Mouse (Mus musculus) kidney, adult 2 months (tissue): ENCODE measurements at regions not wholly inside any gene's neighbourhood (a gene's known extent, or its start where the extent isn't known, plus 50 kb on each side); places are given as distances from the start of the nearest gene placed in this dataset.

Source experiments
- CTCF ChIP-seq: fragments of 200-500 bp; conservative IDR thresholded peaks from 2 replicates; pipeline ENCODE4 v1.5.1; 2011; ENCODE audit warnings: low read depth, mild to moderate bottlenecking, control low read depth, low read length, moderate library complexity, mixed read lengths; ENCODE audit not compliant: insufficient read depth, insufficient read length
- POLR2A ChIP-seq: fragments of 200-500 bp; IDR thresholded peaks from one replicate; pipeline ENCODE4 v1.6.1; 2011; ENCODE audit warnings: low read depth, low read length, control low read depth

GRCm38 (mm10) chr7:111322901-111323300 is 240.1 kb upstream of the Eif4g2 start:
- no peak for TF ChIP-seq POLR2A
- TF ChIP-seq CTCF, result no peak
